Mouse (Mus musculus): ENCODE results near the gene Tnfrsf14. TPM values are rescaled to one million over a fixed set of nuclear protein-coding genes. Genes with fewer than 3 reads are reported as not detected.

Tnfrsf14 gene
- polyA plus RNA-seq, 1 experiment from 2014 or later = 20.0 TPM

DNA sequence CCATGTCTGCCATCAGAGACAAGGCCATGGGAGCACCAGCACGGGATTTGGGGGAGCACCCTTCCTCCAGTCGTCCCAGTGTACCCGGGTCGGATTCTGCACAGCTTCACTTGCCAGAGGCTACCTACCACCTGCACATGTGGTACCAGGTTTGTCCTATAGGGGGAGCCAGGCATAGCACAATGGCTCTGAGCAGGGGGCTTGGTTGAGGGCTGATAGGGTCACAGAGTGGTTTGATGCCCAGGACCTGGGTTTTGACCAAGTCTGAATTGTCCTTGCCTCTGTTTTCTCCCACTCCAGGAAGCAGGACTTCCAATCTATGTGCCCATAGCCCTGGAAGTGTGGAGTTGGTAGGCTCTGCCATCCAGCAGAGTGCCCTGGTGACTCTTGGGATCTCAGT, 3.0 kb downstream of the Tnfrsf14 start:
- H3K4me1 ChIP-seq (ENCODE audit: insufficient read depth) = peaks cover 51% of the 10 kb centered on the region
- peak overlapping the region; percentile 67 for H3K4me3 ChIP-seq (ENCODE audit: low read depth, low read length)

DNA sequence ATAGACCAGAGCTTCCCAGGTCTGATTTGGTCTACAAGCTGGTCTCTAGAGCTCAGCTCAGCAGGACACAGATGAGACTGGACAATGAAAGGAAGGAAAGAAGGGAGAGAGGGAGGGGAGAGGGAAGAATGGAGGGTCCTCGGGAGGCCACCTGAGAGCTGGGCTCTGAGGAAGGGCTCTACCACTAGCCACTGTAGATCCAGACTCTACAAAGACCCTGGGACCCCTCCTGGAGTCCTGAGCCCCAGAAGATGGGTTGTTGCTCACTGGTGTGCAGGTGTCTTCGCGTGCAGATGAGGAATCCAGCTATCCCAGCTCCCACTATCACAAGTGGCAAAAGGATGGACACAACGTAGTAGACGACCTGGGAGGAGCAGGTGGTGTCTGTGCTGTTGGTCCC, 5.4 kb downstream of the Tnfrsf14 start:
- H3K27ac ChIP-seq (ENCODE audit: low read depth) = no peak overlapping the region
- H3K9me3 ChIP-seq (ENCODE audit: low read length) = no peaks in the 10 kb centered on the region
- H3K9ac ChIP-seq (replicated peaks) = no peak overlapping the region
- WGBS (ENCODE audit: insufficient replicate concordance) = 87% methylated on average over 5 of the region's 5 CpGs
- H3K36me3 ChIP-seq (replicated peaks; ENCODE audit: insufficient read depth, low read length) = peaks cover 65% of the 10 kb centered on the region
- no peaks in the 10 kb centered on the region for H3K27me3 ChIP-seq (ENCODE audit: insufficient read depth, low read length)
- DNase-seq (no peak), ATAC-seq (no peak)
- H3K4me1 ChIP-seq (ENCODE audit: insufficient read depth) = peaks cover 28% of the 10 kb centered on the region
- H3K4me2 ChIP-seq (ENCODE audit: low read depth, low read length) = peak overlapping the region; percentile 77
- no peak for TF ChIP-seq EP300 (IDR thresholded peaks at IDR 0.05; ENCODE audit: low read depth)
- no peak for TF ChIP-seq CTCF (IDR thresholded peaks at IDR 0.05; ENCODE audit: low read depth)
- no peak overlapping the region for H3K4me3 ChIP-seq (ENCODE audit: low read depth, low read length)

More for the DNA sequence above, 3.0 kb downstream of the Tnfrsf14 start:
- 0 out of 2 replicates have a peak overlapping the region, but pooled peaks have one; percentile 7 for H3K9ac ChIP-seq (replicated peaks)
- H3K4me2 ChIP-seq (ENCODE audit: low read depth, low read length) = peak overlapping the region; percentile 77
- no peak for TF ChIP-seq EP300 (IDR thresholded peaks at IDR 0.05; ENCODE audit: low read depth)
- peak; percentile 84 for TF ChIP-seq CTCF (IDR thresholded peaks at IDR 0.05; ENCODE audit: low read depth)
- ATAC-seq (no peak), DNase-seq (peak; percentile 73)
- H3K27ac ChIP-seq (ENCODE audit: low read depth) = no peak overlapping the region
- WGBS (ENCODE audit: insufficient replicate concordance) = 63% methylated on average over 4 of the region's 4 CpGs
- peaks cover 54% of the 10 kb centered on the region for H3K36me3 ChIP-seq (replicated peaks; ENCODE audit: insufficient read depth, low read length)
- H3K27me3 ChIP-seq (ENCODE audit: insufficient read depth, low read length) = no peaks in the 10 kb centered on the region
- no peaks in the 10 kb centered on the region for H3K9me3 ChIP-seq (ENCODE audit: low read length)

DNA sequence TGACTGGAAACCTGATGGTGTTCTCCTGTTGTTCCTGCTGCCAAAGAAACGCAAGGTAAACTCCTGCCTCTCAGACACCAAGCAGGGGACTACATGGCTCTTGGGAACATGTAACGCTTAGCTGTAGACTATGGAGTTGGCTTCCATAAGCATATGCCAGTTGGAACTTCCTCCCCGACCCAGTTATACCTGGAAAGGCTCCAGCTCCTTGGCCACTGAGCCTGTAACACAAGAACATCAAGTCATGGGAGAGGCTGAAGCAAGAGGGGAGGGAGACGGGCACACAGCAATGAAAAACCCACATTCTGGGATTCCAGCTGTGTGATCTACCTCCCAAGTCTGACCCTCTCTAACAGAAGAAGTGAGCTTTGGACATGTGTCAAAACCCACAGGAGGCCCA, 6.1 kb downstream of the Tnfrsf14 start:
- peaks cover 25% of the 10 kb centered on the region for H3K4me1 ChIP-seq (ENCODE audit: insufficient read depth)
- H3K4me2 ChIP-seq (ENCODE audit: low read depth, low read length) = peak overlapping the region; percentile 77; the same call in 1 of the 2 replicates
- 90% methylated on average over 4 of the region's 4 CpGs for WGBS (ENCODE audit: insufficient replicate concordance)
- ATAC-seq (no peak), DNase-seq (no peak)
- H3K9me3 ChIP-seq (ENCODE audit: low read length) = peaks cover 4% of the 10 kb centered on the region; the same call in 1 of the 2 replicates
- no peak overlapping the region for H3K4me3 ChIP-seq (ENCODE audit: low read depth, low read length)
- no peak overlapping the region; the same call in 1 of the 2 replicates for H3K9ac ChIP-seq (replicated peaks)
- H3K27me3 ChIP-seq (ENCODE audit: insufficient read depth, low read length) = no peaks in the 10 kb centered on the region
- no peak overlapping the region for H3K27ac ChIP-seq (ENCODE audit: low read depth)
- no peak for TF ChIP-seq CTCF (IDR thresholded peaks at IDR 0.05; ENCODE audit: low read depth)
- TF ChIP-seq EP300 (IDR thresholded peaks at IDR 0.05; ENCODE audit: low read depth) = no peak
- peaks cover 72% of the 10 kb centered on the region for H3K36me3 ChIP-seq (replicated peaks; ENCODE audit: insufficient read depth, low read length)

DNA sequence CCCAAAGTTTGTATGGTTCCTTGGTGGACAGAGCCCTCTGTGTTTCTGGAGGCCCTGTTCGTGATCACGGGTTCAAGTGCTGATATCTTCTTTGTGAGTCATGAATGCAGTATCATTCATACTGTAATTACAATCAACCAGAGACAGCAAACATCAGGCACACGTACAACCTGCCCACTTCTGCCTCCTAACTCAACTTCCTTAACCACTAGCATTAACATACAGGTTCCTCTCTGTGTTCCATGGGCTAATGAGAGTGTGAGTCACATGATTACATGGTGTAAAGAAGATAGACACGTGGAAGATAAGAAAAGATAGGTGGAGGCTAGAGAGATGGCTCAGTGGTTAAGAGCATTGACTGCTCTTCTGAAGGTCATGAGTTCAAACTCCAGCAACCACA, 11.7 kb downstream of the Tnfrsf14 start:
- TF ChIP-seq CTCF (IDR thresholded peaks at IDR 0.05; ENCODE audit: low read depth) (no peak), EP300 (IDR thresholded peaks at IDR 0.05; ENCODE audit: low read depth) (no peak)
- Histone ChIP-seq H3K9me3 (ENCODE audit: low read length) (peaks cover 5% of the 10 kb centered on the region; the same call in 1 of the 2 replicates), H3K27me3 (ENCODE audit: insufficient read depth, low read length) (no peaks in the 10 kb centered on the region), H3K9ac (replicated peaks) (no peak overlapping the region), H3K4me1 (ENCODE audit: insufficient read depth) (peaks cover 29% of the 10 kb centered on the region), H3K27ac (ENCODE audit: low read depth) (peak overlapping the region; percentile 48; the same call in 1 of the 2 replicates), H3K4me3 (ENCODE audit: low read depth, low read length) (no peak overlapping the region), H3K4me2 (ENCODE audit: low read depth, low read length) (no peak overlapping the region), H3K36me3 (replicated peaks; ENCODE audit: insufficient read depth, low read length) (peaks cover 48% of the 10 kb centered on the region)
- WGBS (ENCODE audit: insufficient replicate concordance) = 64% methylated on average over 4 of the region's 4 CpGs
- ATAC-seq (no peak), DNase-seq (no peak)

DNA sequence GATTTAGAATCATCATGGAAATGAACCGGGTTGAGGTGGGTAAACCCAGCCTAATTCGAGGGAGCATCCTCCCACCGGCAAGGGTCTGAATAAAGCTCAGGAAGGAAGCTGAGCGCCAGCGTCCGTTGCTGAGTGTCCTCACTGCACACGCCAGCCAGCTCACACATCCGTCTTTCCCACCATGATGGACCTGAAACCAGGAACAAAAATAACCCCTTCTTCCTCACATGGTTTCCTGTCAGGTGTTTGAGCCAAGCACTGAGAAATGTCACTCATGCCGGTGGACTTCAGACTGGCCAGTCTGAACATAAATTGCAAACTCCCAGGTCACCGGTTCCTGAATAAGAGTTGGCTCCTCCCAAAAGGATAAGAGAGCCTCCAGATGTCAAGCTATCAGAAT, 13.1 kb downstream of the Tnfrsf14 start:
- no peak for DNase-seq
- Histone ChIP-seq H3K27ac (ENCODE audit: low read depth) (0 out of 2 replicates have a peak overlapping the region, but pooled peaks have one; percentile 30), H3K4me3 (ENCODE audit: low read depth, low read length) (no peak overlapping the region), H3K36me3 (replicated peaks; ENCODE audit: insufficient read depth, low read length) (peaks cover 45% of the 10 kb centered on the region), H3K27me3 (ENCODE audit: insufficient read depth, low read length) (no peaks in the 10 kb centered on the region), H3K4me2 (ENCODE audit: low read depth, low read length) (no peak overlapping the region), H3K4me1 (ENCODE audit: insufficient read depth) (peaks cover 42% of the 10 kb centered on the region), H3K9me3 (ENCODE audit: low read length) (peaks cover 5% of the 10 kb centered on the region; the same call in 1 of the 2 replicates), H3K9ac (replicated peaks) (no peak overlapping the region)
- 38% methylated on average over 10 of the region's 10 CpGs for WGBS (ENCODE audit: insufficient replicate concordance)
- no peak for ATAC-seq
- no peak for TF ChIP-seq CTCF (IDR thresholded peaks at IDR 0.05; ENCODE audit: low read depth)
- TF ChIP-seq EP300 (IDR thresholded peaks at IDR 0.05; ENCODE audit: low read depth) = no peak

DNA sequence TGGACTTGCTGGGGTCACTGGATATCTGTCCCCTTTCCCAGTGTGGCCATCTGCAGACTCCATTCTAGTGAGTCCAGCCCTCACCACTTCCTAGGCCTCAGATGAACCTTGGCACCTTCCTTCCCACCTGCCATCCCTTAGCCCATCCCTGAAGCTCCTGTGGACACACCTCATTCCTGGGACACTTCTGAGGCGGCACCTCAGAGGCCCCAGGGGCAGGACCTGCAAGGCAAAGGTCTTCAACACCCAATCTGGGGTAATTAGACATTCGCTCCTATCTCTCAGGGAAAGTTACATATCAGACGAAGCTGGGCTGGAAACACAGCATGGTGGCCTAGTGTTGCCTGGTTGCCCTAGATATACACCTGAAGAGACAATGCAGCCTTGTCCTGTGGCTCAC, 13.7 kb downstream of the Tnfrsf14 start:
- H3K4me1 ChIP-seq (ENCODE audit: insufficient read depth) = peaks cover 45% of the 10 kb centered on the region
- 78% methylated on average over 3 of the region's 3 CpGs for WGBS (ENCODE audit: insufficient replicate concordance)
- H3K9ac ChIP-seq (replicated peaks) = no peak overlapping the region
- peaks cover 45% of the 10 kb centered on the region for H3K36me3 ChIP-seq (replicated peaks; ENCODE audit: insufficient read depth, low read length)
- ATAC-seq = no peak
- TF ChIP-seq EP300 (IDR thresholded peaks at IDR 0.05; ENCODE audit: low read depth) = no peak
- no peaks in the 10 kb centered on the region for H3K27me3 ChIP-seq (ENCODE audit: insufficient read depth, low read length)
- no peak for DNase-seq
- H3K4me2 ChIP-seq (ENCODE audit: low read depth, low read length) = no peak overlapping the region
- no peak overlapping the region for H3K4me3 ChIP-seq (ENCODE audit: low read depth, low read length)
- H3K27ac ChIP-seq (ENCODE audit: low read depth) = peak overlapping the region; percentile 34; the same call in 1 of the 2 replicates
- peaks cover 5% of the 10 kb centered on the region; the same call in 1 of the 2 replicates for H3K9me3 ChIP-seq (ENCODE audit: low read length)

All from liver, postnatal 0 days (tissue).